Mouse (Mus musculus): ENCODE measurements at regions not wholly inside any gene's neighbourhood (a gene's known extent, or its start where the extent isn't known, plus 50 kb on each side); places are given as distances from the start of the nearest gene placed in this dataset.

DNA sequence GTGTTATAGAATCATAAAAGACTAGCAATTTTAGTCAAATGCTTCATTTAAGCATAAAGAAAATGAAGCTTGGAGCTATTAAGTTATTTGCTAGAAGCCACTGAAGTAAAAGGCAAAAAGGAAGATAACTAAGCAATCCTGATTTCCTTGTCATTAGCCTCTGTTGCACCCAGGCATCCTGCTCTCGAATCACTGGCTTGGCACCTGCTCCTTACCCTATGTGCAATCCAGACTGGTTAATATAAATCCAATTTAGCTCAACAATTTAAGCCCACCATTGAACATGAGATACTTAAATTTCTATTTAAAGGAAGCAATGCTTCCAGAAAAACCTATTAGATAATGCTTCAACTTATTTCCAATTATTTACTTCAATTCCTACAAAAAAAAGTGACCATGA lies 328.7 kb downstream of the Ptprc start:
- TF ChIP-seq CTCF (IDR thresholded peaks at IDR 0.05; ENCODE audit: borderline replicate concordance, control insufficient read depth, extremely low read depth, insufficient read depth, low read length, poor library complexity) (no peak), POLR2A (IDR thresholded peaks at IDR 0.05; ENCODE audit: control insufficient read depth, extremely low read depth, insufficient read depth, low read length, poor library complexity) (no peak)

Data from thymus, adult 2 months (tissue).